Mouse (Mus musculus) thymus, adult 18-20 months (tissue): Measurements from ENCODE around the gene Gsx2.
A peak's percentile ranks its signal among the peaks of the same experiment; 100 is the strongest.

ENCODE experiments used
- DNase-seq, 2 experiments: peaks; one replicate each; pipeline ENCODE4 v3.0.0; 2022; ENCODE audit warnings: mixed read lengths in 2 of 2

Gsx2 gene

GRCm38 (mm10) chr5:75077051-75077380 is 1.6 kb downstream of the Gsx2 start:
- no peak for DNase-seq

DNA sequence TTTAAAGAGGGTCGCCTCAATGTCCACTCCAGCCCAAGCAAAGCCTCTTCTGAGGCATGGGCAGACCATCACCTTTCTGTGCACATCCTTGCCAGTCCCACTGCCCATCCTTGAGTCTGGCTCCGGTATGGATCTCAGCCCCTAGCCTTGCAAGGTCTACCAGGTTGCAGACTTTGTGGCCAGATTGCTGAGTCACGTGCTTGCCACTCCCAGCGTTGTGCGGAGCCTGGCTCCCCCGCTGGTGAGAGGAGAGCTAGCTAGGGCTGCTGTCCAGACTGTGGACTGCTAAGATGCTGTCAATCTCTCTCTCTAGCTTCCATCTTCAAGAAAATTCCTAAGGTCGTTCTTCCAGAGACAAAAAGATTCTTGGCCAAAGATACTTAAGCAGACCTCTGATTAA is 4.2 kb downstream of the Gsx2 start:
- DNase-seq: no peak

GRCm38 (mm10) chr5:75082439-75082838 is 7.0 kb downstream of the Gsx2 start:
- DNase-seq: no peak

DNA sequence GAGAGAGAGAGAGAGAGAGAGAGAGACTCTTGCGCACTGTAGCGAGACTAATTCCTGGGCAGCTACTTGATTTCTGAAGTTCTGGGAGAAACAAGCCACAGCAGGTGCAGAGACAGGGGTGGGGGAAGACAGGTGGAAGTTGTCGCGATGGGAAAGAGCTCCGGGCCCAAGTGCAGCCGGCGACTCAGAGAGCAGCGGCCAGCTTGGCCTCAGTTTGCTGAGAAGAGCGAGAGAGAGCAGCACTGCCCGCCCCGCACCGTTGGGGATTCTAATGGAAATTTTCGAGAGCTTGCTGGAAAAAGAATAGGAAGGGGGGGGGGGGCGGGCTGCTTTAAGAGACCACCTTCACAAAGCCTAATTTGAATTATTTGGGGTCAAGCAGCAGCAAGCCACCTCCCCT is 7.7 kb downstream of the Gsx2 start:
- DNase-seq: no peak

- DNase-seq: no peak
Observed at GRCm38 (mm10) chr5:75083591-75084392, 8.4 kb downstream of the Gsx2 start.

DNA sequence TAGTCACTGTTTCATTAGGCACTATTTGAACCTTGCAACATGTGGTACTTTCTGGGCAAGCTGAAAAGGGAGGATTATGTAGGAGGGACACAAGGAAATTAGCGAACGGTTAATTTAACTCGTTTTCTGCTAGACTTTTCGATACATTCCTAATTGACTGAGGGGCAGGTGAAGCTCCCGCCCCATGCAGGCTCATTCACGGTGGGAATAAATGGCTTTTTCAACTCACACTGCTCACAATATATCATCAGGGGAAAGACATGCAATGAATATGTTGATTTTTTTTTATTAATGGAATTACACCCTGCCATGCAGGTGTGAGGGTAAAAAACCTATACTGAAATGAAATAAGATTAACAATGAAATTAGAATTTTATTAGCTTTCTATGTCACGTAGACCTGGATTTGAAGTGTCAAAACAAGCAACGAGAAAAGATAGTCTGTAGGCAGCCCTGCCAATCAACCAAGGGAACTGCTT is 9.0 kb downstream of the Gsx2 start:
- no peak for DNase-seq

DNA sequence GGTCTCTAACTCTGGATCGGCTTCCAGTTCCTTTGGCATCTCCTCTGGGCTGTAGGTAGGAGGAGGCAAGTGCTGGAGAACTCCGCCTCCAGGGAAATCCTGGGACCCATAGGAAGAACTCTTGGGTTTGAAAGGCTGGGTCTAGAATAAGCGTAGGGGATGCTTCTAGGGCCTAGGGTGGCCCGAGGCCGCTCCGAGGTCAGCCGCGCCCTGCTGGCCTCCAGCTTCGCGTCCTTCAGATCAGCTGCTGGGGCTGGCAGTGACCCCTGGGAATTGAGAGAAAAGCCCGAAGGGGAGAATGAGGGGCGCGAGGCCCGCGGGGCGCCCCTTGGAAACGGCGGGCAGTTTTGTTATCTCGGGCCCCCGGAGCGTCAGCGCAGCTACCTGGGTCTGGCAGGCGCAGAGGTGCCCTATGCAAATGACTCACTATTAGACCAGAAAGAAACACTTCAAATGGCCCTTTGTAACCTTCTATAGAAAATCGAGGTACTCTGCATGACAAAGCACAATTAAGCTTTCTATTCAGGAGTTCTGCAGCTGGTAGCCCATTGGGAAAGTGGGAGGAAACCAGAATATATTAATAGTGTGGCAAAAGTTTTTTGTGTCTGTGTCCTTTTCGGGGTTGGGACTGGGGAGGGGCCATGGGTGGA is 9.6 kb downstream of the Gsx2 start:
- no peak for DNase-seq

DNA sequence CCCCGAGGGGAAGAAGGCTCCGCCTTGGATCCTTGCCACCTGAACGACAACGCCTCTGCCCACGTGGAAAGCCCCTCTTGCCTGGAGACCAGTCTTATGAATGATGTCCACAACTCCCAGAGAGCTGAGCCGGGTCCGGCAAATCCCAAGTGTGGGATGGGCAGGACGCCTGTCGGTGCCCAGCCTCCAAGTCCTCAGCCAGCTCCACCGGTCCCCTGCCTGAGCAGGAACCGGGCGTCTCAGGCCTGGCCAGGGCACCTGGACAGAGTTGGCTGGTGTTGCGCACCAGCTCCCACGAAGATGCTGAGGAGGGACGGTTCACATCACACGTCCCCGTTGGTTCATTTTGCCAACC is 10.1 kb downstream of the Gsx2 start:
- DNase-seq: no peak

- DNase-seq: no peak
Observed at GRCm38 (mm10) chr5:75085906-75086305, 10.5 kb downstream of the Gsx2 start.

GRCm38 (mm10) chr5:75106511-75106910 is 31.1 kb downstream of the Gsx2 start:
- no peak for DNase-seq

- DNase-seq: no peak
Observed at GRCm38 (mm10) chr5:75109368-75109767, 34.0 kb downstream of the Gsx2 start.

GRCm38 (mm10) chr5:75111781-75112180 is 36.4 kb downstream of the Gsx2 start:
- no peak for DNase-seq

- DNase-seq: peak in 1 of 2 experiments; percentile 3
Observed at GRCm38 (mm10) chr5:75118840-75119239, 43.4 kb downstream of the Gsx2 start.

DNA sequence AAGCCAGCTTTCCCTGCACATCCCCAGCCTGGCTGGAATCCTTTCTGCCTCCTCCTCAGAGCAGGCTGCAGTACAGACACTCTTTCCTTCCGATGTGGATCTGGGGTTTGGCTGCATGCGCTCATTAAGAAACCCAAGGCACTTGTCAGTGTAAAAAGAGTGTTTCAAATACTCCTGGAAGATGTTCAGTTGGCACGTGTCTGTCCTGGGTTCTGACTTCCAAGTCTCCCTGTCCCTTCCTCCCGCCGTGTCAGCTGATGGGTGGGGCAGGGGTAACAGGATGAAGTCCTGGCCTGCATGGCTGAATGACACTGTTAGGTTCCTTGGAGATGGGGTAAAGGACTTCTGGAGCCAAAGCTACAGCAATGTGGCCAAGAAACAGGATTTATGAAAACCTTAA is 46.2 kb downstream of the Gsx2 start:
- DNase-seq: no peak
